Mouse (Mus musculus) heart, embryonic 10.5 days (tissue): ENCODE measurements around the gene Snx29. TPM values are rescaled to one million over a fixed set of nuclear protein-coding genes. Genes with fewer than 3 reads are reported as not detected.

Source experiments
- DNase-seq: peaks from one replicate; pipeline ENCODE4 v3.0.0-alpha.2; 2017; ENCODE audit warnings: low spot score
- H3K27ac ChIP-seq: fragments of 300-500 bp; sonication (generic); 2 replicates; pipeline ENCODE4 v1.5.1; 2016; ENCODE audit warnings: mild to moderate bottlenecking
- H3K27me3 ChIP-seq: fragments of 300-500 bp; sonication (generic); 2 replicates; pipeline ENCODE4 v1.6.1; 2016; ENCODE audit warnings: mild to moderate bottlenecking; ENCODE audit not compliant: poor library complexity, insufficient read depth, severe bottlenecking
- H3K36me3 ChIP-seq: fragments of 300-500 bp; sonication (generic); 2 replicates; pipeline ENCODE4 v1.6.1; 2016; ENCODE audit warnings: mild to moderate bottlenecking, moderate library complexity
- H3K4me1 ChIP-seq: fragments of 300-500 bp; sonication (generic); 2 replicates; pipeline ENCODE4 v1.6.1; 2016; ENCODE audit warnings: mild to moderate bottlenecking
- H3K4me3 ChIP-seq: fragments of 300-500 bp; sonication (generic); 2 replicates; pipeline ENCODE4 v1.5.1; 2016; ENCODE audit warnings: mild to moderate bottlenecking, moderate library complexity
- H3K9me3 ChIP-seq: fragments of 300-500 bp; sonication (generic); 2 replicates; pipeline ENCODE4 v1.6.1; 2016; ENCODE audit warnings: mild to moderate bottlenecking, moderate library complexity
- WGBS: fragments of 180-500 bp; shearing (Covaris S2); methylation state at CpG from one replicate; pipeline ENCODE4 v1.1.7; 2016; 5-methylcytosine and 5-hydroxymethylcytosine counted together
- polyA plus RNA-seq: library from polyadenylated mRNA; unstranded; fragments of >200 nt; fragmentation: Nextera tagmentation; extraction: Ambion mirVana; gene quantifications from 2 replicates; pipeline ENCODE4 v1.2.1, GENCODE M21; 2016

The Snx29 gene
- polyA plus RNA-seq, 1 experiment from 2014 or later: 6.7 TPM

DNA sequence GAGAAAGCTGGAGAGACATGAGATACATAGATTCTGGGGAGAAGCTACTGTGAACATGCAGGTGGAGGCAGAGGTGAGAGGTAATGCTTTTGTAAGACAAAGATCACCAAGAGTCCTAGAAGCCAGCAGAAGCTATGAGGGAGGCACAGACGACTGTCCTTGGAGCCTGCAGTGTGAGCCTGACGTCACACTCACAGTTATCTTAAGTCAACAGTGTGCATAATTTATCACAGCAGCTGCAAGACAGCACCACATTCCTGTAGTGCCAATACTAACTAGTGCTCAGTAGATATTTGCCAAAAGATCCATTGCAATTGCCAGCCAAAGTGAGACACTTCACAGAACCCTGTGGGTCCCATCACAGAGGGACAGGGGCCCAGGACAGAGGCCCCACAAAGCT, 459.4 kb downstream of the Snx29 start:
- Histone ChIP-seq H3K36me3 (no peaks in the 10 kb centered on the region), H3K4me1 (peaks cover 15% of the 10 kb centered on the region), H3K27me3 (0 out of 2 replicates have a peak, but pooled peaks cover 4% of the 10 kb centered on the region), H3K4me3 (no peak overlapping the region), H3K27ac (no peak overlapping the region), H3K9me3 (no peaks in the 10 kb centered on the region)
- WGBS: 18% methylated on average over 2 of the region's 2 CpGs
- no peak for DNase-seq

DNA sequence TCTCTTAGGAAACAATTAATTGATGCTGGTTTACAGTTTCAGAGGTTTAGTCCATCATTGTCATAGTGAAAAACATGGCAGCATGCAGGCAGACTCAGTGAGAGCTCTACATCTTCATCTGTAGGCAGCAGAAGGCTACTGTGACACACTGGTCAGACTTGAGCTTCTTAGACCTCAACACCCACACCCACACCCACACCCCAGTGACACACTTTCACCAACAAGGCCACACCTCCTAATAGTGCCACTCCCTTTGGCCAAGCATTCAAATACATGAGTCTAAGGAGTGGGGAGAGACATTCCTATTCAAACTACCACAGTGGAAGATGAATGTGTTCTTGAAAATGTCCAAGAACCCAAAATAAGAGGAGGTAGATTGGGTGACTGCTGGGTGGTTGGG, 460.6 kb downstream of the Snx29 start:
- no peaks in the 10 kb centered on the region for H3K9me3 ChIP-seq
- no peaks in the 10 kb centered on the region for H3K36me3 ChIP-seq
- 0 out of 2 replicates have a peak, but pooled peaks cover 4% of the 10 kb centered on the region for H3K27me3 ChIP-seq
- H3K27ac ChIP-seq: no peak overlapping the region
- H3K4me1 ChIP-seq: peaks cover 21% of the 10 kb centered on the region
- no peak overlapping the region for H3K4me3 ChIP-seq
- DNase-seq: no peak

- H3K9me3 ChIP-seq: no peaks in the 10 kb centered on the region
- H3K4me3 ChIP-seq: no peak overlapping the region
- WGBS: 63% methylated on average over 4 of the region's 4 CpGs
- H3K27ac ChIP-seq: no peak overlapping the region
- H3K4me1 ChIP-seq: peaks cover 23% of the 10 kb centered on the region
- no peak for DNase-seq
- no peaks in the 10 kb centered on the region for H3K36me3 ChIP-seq
- H3K27me3 ChIP-seq: no peaks in the 10 kb centered on the region
Observed at GRCm38 (mm10) chr16:11784354-11784753, 461.6 kb downstream of the Snx29 start.

DNA sequence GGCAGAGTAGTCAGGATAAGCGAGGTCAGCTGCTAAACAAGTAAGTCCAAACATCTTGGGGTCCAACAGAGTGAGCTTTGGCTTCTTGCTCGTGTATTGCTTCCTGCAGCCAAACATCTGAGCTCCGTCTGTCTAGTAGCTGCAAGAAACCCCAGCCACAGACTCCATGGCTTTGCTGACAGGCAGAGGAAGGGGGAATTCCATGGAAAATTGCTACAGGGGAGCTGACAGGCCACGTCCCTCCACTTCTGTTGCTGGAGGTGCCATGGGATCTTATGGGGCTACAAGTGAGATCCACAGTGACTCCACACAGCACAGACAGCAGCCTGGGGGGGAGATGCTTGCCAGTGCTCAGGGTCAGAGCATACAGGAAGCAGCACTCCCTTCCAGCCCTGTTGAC, 463.1 kb downstream of the Snx29 start:
- WGBS: 60% methylated on average over 4 of the region's 4 CpGs
- Histone ChIP-seq H3K4me1 (peaks cover 23% of the 10 kb centered on the region), H3K27me3 (no peaks in the 10 kb centered on the region), H3K4me3 (no peak overlapping the region), H3K36me3 (no peaks in the 10 kb centered on the region), H3K9me3 (no peaks in the 10 kb centered on the region), H3K27ac (no peak overlapping the region)
- no peak for DNase-seq

DNA sequence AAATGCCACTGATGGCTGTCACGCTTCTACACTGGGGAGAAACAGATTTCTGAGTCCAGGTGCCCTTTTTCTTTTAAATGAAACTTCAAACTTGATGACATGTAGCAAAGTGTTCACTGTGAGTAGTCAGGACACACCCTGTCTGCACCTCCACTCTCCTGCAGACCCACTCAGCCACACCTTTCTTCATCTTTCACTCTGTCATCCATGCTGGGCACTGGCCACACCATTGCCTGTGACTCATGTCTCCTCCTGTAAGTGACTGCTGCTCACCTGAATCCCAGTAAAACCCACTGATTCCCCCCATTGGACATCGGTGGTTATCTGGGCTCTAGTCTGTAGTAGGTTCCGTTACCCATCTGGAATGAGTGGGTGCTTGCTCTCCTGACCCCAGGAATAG, 467.8 kb downstream of the Snx29 start:
- Histone ChIP-seq H3K4me1 (peaks cover 12% of the 10 kb centered on the region; the same call in 1 of the 2 replicates), H3K36me3 (no peaks in the 10 kb centered on the region), H3K4me3 (no peak overlapping the region), H3K9me3 (no peaks in the 10 kb centered on the region), H3K27me3 (0 out of 2 replicates have a peak, but pooled peaks cover 3% of the 10 kb centered on the region), H3K27ac (no peak overlapping the region)
- WGBS: 81% methylated on average over 3 of the region's 3 CpGs
- no peak for DNase-seq

DNA sequence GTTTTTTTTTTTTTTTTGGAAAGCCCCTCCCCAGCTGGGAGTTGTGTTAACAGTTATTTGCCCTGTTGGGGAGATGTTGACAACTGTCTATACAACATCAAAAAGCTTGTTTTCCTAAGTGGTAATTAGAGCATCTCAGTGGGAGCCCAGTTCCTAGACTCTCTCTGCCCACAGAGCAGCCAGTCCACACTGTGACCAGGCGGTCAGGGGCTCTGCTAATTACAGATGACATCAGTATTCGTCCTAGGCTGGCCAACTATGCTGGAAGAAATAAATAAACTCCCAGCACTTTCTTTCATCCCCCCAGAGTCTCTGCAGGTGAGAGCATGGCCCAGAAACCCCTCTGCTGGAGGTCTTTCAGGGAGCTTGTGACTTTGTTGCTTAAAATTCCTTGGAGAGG, 470.7 kb downstream of the Snx29 start:
- Histone ChIP-seq H3K36me3 (no peaks in the 10 kb centered on the region), H3K27me3 (0 out of 2 replicates have a peak, but pooled peaks cover 3% of the 10 kb centered on the region), H3K27ac (no peak overlapping the region), H3K4me3 (no peak overlapping the region), H3K4me1 (peaks cover 9% of the 10 kb centered on the region; the same call in 1 of the 2 replicates), H3K9me3 (no peaks in the 10 kb centered on the region)
- 32% methylated on average over 2 of the region's 2 CpGs for WGBS
- no peak for DNase-seq

GRCm38 (mm10) chr16:11794628-11795027, 471.9 kb downstream of the Snx29 start:
- Histone ChIP-seq H3K4me1 (peaks cover 8% of the 10 kb centered on the region; the same call in 1 of the 2 replicates), H3K9me3 (no peaks in the 10 kb centered on the region), H3K27me3 (0 out of 2 replicates have a peak, but pooled peaks cover 3% of the 10 kb centered on the region), H3K27ac (no peak overlapping the region), H3K36me3 (no peaks in the 10 kb centered on the region), H3K4me3 (no peak overlapping the region)
- DNase-seq: no peak
- whole genome bisulfite sequencing: 71% methylated on average over 4 of the region's 4 CpGs

DNA sequence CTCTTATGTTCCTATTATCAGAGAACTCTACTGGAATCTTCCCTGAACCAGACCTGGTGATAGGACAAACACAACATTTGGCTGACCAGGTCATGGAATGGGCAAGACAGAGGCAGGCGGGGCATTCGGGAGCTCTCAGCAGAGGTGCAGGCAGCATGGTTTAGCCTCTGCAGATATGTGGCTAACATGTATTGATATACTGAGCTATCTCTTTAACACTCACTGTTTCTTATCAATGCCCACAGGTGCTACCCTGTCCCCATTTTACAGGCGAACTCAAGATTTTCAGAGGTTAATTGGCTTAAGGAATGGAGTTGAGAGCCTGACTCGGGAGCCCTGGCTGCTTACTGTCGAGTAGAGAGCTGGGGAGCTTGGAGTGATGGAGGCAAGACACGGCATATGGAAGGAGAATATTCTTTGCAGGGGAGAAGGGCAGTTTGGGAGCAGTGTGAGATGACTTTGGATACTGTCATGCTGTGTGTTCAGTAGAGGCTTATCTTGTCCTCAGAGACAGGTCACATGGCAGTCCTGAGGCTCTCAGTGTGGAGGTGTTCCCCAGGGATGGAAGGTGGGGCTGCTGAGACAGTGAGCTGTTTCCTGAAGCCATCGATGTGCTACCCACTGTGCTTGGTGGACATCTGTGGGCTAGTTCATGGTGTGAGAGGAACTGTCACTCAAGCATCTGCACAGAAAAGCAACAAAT, 473.2 kb downstream of the Snx29 start:
- 0 out of 2 replicates have a peak, but pooled peaks cover 3% of the 10 kb centered on the region for H3K27me3 ChIP-seq
- no peak for DNase-seq
- H3K9me3 ChIP-seq: no peaks in the 10 kb centered on the region
- H3K4me3 ChIP-seq: no peak overlapping the region
- 48% methylated on average over 7 of the region's 7 CpGs for WGBS
- H3K36me3 ChIP-seq: no peaks in the 10 kb centered on the region
- H3K27ac ChIP-seq: no peak overlapping the region
- H3K4me1 ChIP-seq: peaks cover 8% of the 10 kb centered on the region; the same call in 1 of the 2 replicates

DNA sequence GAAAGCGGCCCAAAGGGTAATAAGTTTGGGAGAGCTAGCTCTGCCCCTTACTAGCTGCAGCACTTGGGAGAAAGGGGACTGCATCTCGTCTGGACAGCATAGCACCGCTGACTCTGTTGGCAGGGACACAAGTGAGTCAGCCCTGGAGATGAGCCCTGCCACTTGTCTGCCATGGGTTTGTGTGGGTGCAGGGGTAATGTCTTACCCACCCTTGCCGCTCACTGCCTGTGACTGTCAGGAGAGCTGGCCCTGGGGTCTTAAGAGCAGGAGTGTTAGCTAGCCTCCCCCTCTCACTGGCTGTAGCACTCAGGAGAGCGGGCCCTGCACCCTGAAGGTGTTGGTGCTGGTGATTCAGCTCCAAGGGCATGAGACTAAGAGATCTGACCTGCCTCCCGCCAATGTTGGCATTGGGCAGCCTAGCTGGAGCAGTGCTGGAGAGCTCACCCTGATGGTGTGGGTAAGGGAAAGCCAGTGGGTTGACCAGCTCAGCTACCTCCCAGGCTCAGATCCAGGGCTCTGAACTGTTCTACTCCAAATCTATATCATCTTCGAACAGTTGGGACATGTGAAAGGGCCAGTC, 479.3 kb downstream of the Snx29 start:
- Histone ChIP-seq H3K9me3 (no peaks in the 10 kb centered on the region), H3K4me1 (no peaks in the 10 kb centered on the region), H3K36me3 (peaks cover 15% of the 10 kb centered on the region; the same call in 1 of the 2 replicates), H3K27ac (no peak overlapping the region), H3K27me3 (no peaks in the 10 kb centered on the region), H3K4me3 (no peak overlapping the region)
- no peak for DNase-seq
- WGBS: 86% methylated on average over 7 of the region's 7 CpGs

Other genes starting within 250 kb of the Snx29 start
- gene Txndc11, start 188.3 kb upstream of the Snx29 start, polyA plus RNA-seq: 32.8 and 40.8 TPM in 2 replicates
- 78.2 and 82.7 TPM in 2 replicates for gene Zc3h7a, start 146.5 kb upstream of the Snx29 start, polyA plus RNA-seq
- 178 and 219 TPM in 2 replicates for gene Rsl1d1, start 119.6 kb upstream of the Snx29 start, polyA plus RNA-seq
- gene Gspt1, start 68.6 kb upstream of the Snx29 start, polyA plus RNA-seq: 64.6 and 97.9 TPM in 2 replicates
- gene Tnfrsf17, start 9.1 kb upstream of the Snx29 start, polyA plus RNA-seq: not detected in 2 replicates